16 mouse cellular contexts compared by ENCODE assay signal in the genomic region with DNA sequence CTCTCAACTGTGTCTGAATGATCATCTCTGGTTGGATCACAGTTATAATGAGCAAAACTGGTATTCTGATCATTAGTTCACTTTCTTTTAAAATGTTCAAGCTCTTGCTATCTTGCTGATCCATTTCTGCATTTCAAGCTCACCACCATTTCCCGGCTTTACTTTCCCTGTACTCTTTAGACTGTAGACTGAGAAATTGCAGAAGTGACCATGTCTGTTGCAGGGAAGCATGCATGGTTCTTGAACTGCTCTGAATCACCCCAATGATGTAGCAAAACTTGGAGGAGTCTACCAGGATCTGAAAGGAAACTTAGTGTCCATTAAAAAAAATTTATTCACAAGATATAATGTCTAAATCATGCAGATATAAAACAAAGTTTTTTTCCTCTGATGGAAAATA.
"Had no signal": no experiment of that assay in that cellular context is flagged by ENCODE, and none has a peak within 500 bp of the region (broad histone marks: within the 10 kb centered on the region; RNA-seq: fewer than 3 reads in every experiment).

No protein-coding gene starts in this region.

- DNase-seq: kidney, adult 18-20 months; kidney, postnatal 10 days; left cerebral cortex, postnatal 4 days; liver, embryonic 13.5 days; lung, adult 18-20 months; lung, postnatal 10 days; retina, postnatal 1 day; right cerebral cortex, postnatal 4 days; spleen, adult 18-20 months; thymus, adult 2 months; thymus, postnatal 25 days had no signal

- H3K9ac ChIP-seq: intestine, embryonic 15.5 days; limb, embryonic 13.5 days; liver, embryonic 13.5 days; midbrain, embryonic 13.5 days; neural tube, embryonic 15.5 days had no signal

- H3K27ac ChIP-seq: intestine, embryonic 15.5 days; limb, embryonic 13.5 days; liver, embryonic 13.5 days; midbrain, embryonic 13.5 days; neural tube, embryonic 15.5 days had no signal

- H3K4me3 ChIP-seq: intestine, embryonic 15.5 days; limb, embryonic 13.5 days; liver, embryonic 13.5 days; midbrain, embryonic 13.5 days; myocyte; neural tube, embryonic 15.5 days had no signal

- ATAC-seq: intestine, embryonic 15.5 days; midbrain, embryonic 13.5 days had no signal

- H3K36me3 ChIP-seq: intestine, embryonic 15.5 days; limb, embryonic 13.5 days; liver, embryonic 13.5 days; neural tube, embryonic 15.5 days had no signal

- H3K27me3 ChIP-seq: intestine, embryonic 15.5 days; limb, embryonic 13.5 days; liver, embryonic 13.5 days; midbrain, embryonic 13.5 days; neural tube, embryonic 15.5 days had no signal
